ENCODE assay signal across 22 mouse cellular contexts in the genomic region with DNA sequence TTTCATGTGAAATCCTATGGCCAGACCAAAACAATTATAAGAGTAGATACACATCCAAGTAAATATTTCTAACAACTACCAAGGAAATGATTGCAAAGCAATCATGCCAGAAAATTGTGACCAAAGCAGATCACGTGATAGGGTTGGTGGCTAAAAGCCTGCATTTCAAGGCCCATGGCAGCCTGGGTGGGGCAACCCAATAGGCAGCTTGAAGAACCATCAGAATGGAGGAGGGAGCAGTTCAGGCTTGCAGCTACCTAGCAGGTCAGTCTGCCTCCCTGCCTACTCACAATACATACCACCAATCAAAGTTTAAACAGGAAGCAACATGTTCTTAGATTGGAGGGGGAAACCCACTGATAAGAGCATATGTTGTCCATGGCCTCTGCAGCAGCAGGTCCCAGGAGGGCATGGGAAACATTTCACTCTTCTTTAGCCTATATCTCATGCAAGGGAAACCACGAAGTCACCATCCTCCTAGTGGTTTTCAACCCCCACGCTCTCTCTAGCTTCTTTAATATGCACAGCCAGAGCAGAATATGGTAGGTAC. TPM values are rescaled to one million over a fixed set of nuclear protein-coding genes. Genes with fewer than 3 reads are reported as not detected.
DNase-seq lines count a peak whose midpoint lies in the region; ATAC-seq and TF ChIP-seq lines count a peak whose summit lies in the region.
"Had no signal": no experiment of that assay in that cellular context is flagged by ENCODE, and none has a peak within 500 bp of the region (broad histone marks: within the 10 kb centered on the region; RNA-seq: fewer than 3 reads in every experiment).

No protein-coding gene starts in this region.

- H3K27me3 ChIP-seq in G1E (ENCODE audit: insufficient read depth, low read length) = no peaks in the 10 kb centered on the region
- no peaks in the 10 kb centered on the region for H3K27me3 ChIP-seq in stomach, postnatal 0 days (ENCODE audit: control insufficient read depth, insufficient read depth, low read length)
- no peaks in the 10 kb centered on the region for H3K27me3 ChIP-seq in lung, postnatal 0 days (replicated peaks; ENCODE audit: insufficient read depth, low read length)
- H3K27me3 ChIP-seq: embryonic facial prominence, embryonic 12.5 days; forebrain, embryonic 15.5 days; hindbrain, embryonic 12.5 days; kidney, embryonic 15.5 days; midbrain, embryonic 13.5 days; neural tube, embryonic 15.5 days had no signal

- peaks cover 17% of the 10 kb centered on the region for H3K4me1 ChIP-seq in G1E (ENCODE audit: insufficient read depth, low read depth, low read length)
- H3K4me1 ChIP-seq in stomach, postnatal 0 days (replicated peaks; ENCODE audit: control insufficient read depth, insufficient read depth) = no peaks in the 10 kb centered on the region
- H3K4me1 ChIP-seq in lung, postnatal 0 days (ENCODE audit: insufficient read depth, low read depth, low read length) = no peaks in the 10 kb centered on the region
- H3K4me1 ChIP-seq: embryonic facial prominence, embryonic 12.5 days; forebrain, embryonic 15.5 days; hindbrain, embryonic 12.5 days; kidney, embryonic 15.5 days; midbrain, embryonic 13.5 days; neural tube, embryonic 15.5 days had no signal

- no peak for TF ChIP-seq EP300 in stomach, postnatal 0 days (optimal IDR thresholded peaks at IDR 0.05)
- no peak for TF ChIP-seq EP300 in lung, postnatal 0 days (IDR thresholded peaks at IDR 0.05)

- H3K9ac ChIP-seq in stomach, postnatal 0 days (ENCODE audit: low read length) = no peak overlapping the region
- H3K9ac ChIP-seq in lung, postnatal 0 days (replicated peaks; ENCODE audit: low read depth) = no peak overlapping the region
- H3K9ac ChIP-seq: embryonic facial prominence, embryonic 12.5 days; forebrain, embryonic 15.5 days; hindbrain, embryonic 12.5 days; kidney, embryonic 15.5 days; midbrain, embryonic 13.5 days; neural tube, embryonic 15.5 days had no signal

- no peak overlapping the region for H3K4me2 ChIP-seq in stomach, postnatal 0 days (replicated peaks; ENCODE audit: low read depth)
- H3K4me2 ChIP-seq in lung, postnatal 0 days (replicated peaks; ENCODE audit: low read depth, low read length) = no peak overlapping the region
- H3K4me2 ChIP-seq: embryonic facial prominence, embryonic 12.5 days; forebrain, embryonic 15.5 days; hindbrain, embryonic 12.5 days; kidney, embryonic 15.5 days; liver, embryonic 11.5 days; midbrain, embryonic 13.5 days; neural tube, embryonic 15.5 days had no signal

- 68% methylated on average over 3 of the region's 3 CpGs for WGBS in stomach, postnatal 0 days
- 84% methylated on average over 3 of the region's 3 CpGs for WGBS in lung, postnatal 0 days

- H3K27ac ChIP-seq in stomach, postnatal 0 days (replicated peaks) = peak overlapping the region; percentile 75
- H3K27ac ChIP-seq in lung, postnatal 0 days (ENCODE audit: low read length) = no peak overlapping the region
- H3K27ac ChIP-seq: embryonic facial prominence, embryonic 12.5 days; forebrain, embryonic 15.5 days; hindbrain, embryonic 12.5 days; kidney, embryonic 15.5 days; midbrain, embryonic 13.5 days; neural tube, embryonic 15.5 days had no signal

- no peaks in the 10 kb centered on the region for H3K9me3 ChIP-seq in G1E (replicated peaks)
- H3K9me3 ChIP-seq in stomach, postnatal 0 days (ENCODE audit: control insufficient read depth, low read length) = no peaks in the 10 kb centered on the region
- H3K9me3 ChIP-seq in lung, postnatal 0 days (ENCODE audit: low read length) = no peaks in the 10 kb centered on the region
- H3K9me3 ChIP-seq: embryonic facial prominence, embryonic 12.5 days; forebrain, embryonic 15.5 days; hindbrain, embryonic 12.5 days; kidney, embryonic 15.5 days; midbrain, embryonic 13.5 days; neural tube, embryonic 15.5 days had no signal

- peak; percentile 79 for ATAC-seq in G1E (ENCODE audit: extremely low read depth, insufficient number of reproducible peaks, low FRiP score, poor library complexity, severe bottlenecking)
- peak; percentile 73 for ATAC-seq in inflammation-experienced regulatory T-cells, adult 6 months
- ATAC-seq in stomach, postnatal 0 days (ENCODE audit: low FRiP score, low TSS enrichment) = peak; percentile 42; the same call in 1 of the 2 replicates
- ATAC-seq in lung, postnatal 0 days = no peak
- ATAC-seq: forebrain, embryonic 15.5 days; intestine, embryonic 16.5 days; midbrain, embryonic 13.5 days had no signal

- peaks cover 29% of the 10 kb centered on the region for H3K36me3 ChIP-seq in G1E (replicated peaks)
- no peaks in the 10 kb centered on the region for H3K36me3 ChIP-seq in stomach, postnatal 0 days (ENCODE audit: control insufficient read depth, insufficient read depth, low read length)
- 0 out of 2 replicates have a peak, but pooled peaks cover 2% of the 10 kb centered on the region for H3K36me3 ChIP-seq in lung, postnatal 0 days (ENCODE audit: insufficient read depth, low read length)
- H3K36me3 ChIP-seq: embryonic facial prominence, embryonic 12.5 days; forebrain, embryonic 15.5 days; kidney, embryonic 15.5 days; neural tube, embryonic 15.5 days had no signal

- peak; percentile 30 for DNase-seq in urinary bladder, postnatal 25 days (ENCODE audit: low spot score)
- no peak for DNase-seq in urinary bladder, adult 2 months (ENCODE audit: low spot score)
- peak; percentile 6 for DNase-seq in G1E (ENCODE audit: low spot score)
- DNase-seq in stomach, postnatal 0 days (ENCODE audit: low spot score) = no peak
- no peak for DNase-seq in right cerebral cortex, adult 18-20 months
- DNase-seq in lung, postnatal 0 days (ENCODE audit: low spot score) = no peak
- no peak for DNase-seq in testis, postnatal 10 days (ENCODE audit: low spot score)
- DNase-seq: adrenal gland, adult 2 months; cerebellum, adult 9-10 months; lung, adult 18-20 months; lung, postnatal 36 days; right cerebral cortex, postnatal 4 days; thymus, postnatal 36 days had no signal

- no peak overlapping the region for H3K4me3 ChIP-seq in G1E (ENCODE audit: low read depth, low read length)
- no peak overlapping the region for H3K4me3 ChIP-seq in stomach, postnatal 0 days (ENCODE audit: low read depth, low read length)
- no peak overlapping the region for H3K4me3 ChIP-seq in lung, postnatal 0 days (ENCODE audit: low read depth, low read length)
- H3K4me3 ChIP-seq: embryonic facial prominence, embryonic 12.5 days; forebrain, embryonic 15.5 days; hindbrain, embryonic 12.5 days; kidney, embryonic 15.5 days; midbrain, embryonic 13.5 days; neural tube, embryonic 15.5 days had no signal

- TF ChIP-seq CTCF in G1E (IDR thresholded peaks at IDR 0.05; ENCODE audit: low read depth, low read length) = no peak
- TF ChIP-seq CTCF in stomach, postnatal 0 days (IDR thresholded peaks at IDR 0.05; ENCODE audit: low read depth) = no peak
- no peak for TF ChIP-seq CTCF in lung, postnatal 0 days (IDR thresholded peaks at IDR 0.05)

RNA-seq across cellular contexts. Expression of gene Atg10, which starts 7.0 kb away (rescaled TPM):
- polyA plus RNA-seq in urinary bladder, adult 2 months (2012; rRNA removed) = 9.5 and 12.2 TPM in 2 replicates
- total RNA-seq in G1E (2014; fragmentation: Nextera tagmentation) = 19.5 and 23.3 TPM in 2 replicates
- 9.4 and 10.1 TPM in 2 replicates for total RNA-seq in G1E (2017)
- polyA plus RNA-seq in G1E (2012) = 0.10 and 0.28 TPM in 2 replicates
- 10 to 100 TPM; 20.8 to 26.7 (median 22.3) TPM for polyA plus RNA-seq in inflammation-experienced regulatory T-cells, adult 6 months (2017; shearing (Covaris generic))
- 14.4 and 16.2 TPM in 2 replicates for polyA plus RNA-seq in stomach, postnatal 0 days (2015; fragmentation: Nextera tagmentation; extraction: Ambion mirVana)
- 14.7 and 18.0 TPM in 2 replicates for polyA plus RNA-seq in lung, postnatal 0 days (2015; fragmentation: Nextera tagmentation; extraction: Ambion mirVana)

Comparison
In these comparisons a context has a peak if more than half of its experiments do, and no peak if none do; other contexts are left out.
1. DNase-seq: peak in urinary bladder, postnatal 25 days (single experiment) and G1E (single experiment); none in urinary bladder, adult 2 months (single experiment), stomach, postnatal 0 days (single experiment), right cerebral cortex, adult 18-20 months (single experiment), lung, postnatal 0 days (single experiment) and testis, postnatal 10 days (single experiment).